Mouse (Mus musculus) layer of hippocampus, adult 8-10 months (tissue): ENCODE measurements around the gene Dus4l. TPM values are rescaled to one million over a fixed set of nuclear protein-coding genes. Genes with fewer than 3 reads are reported as not detected.
A peak's percentile ranks its signal among the peaks of the same experiment; 100 is the strongest.
"Not testable (repeated sequence)": the region's sequence is repeated elsewhere in the genome, so short reads cannot be mapped to it uniquely, and the experiment has no call there.

Experiments used
- DNase-seq, 2 experiments: peaks; one replicate each; pipeline ENCODE4 v3.0.0; 2022; ENCODE audit warnings: low spot score in 2 of 2
- total RNA-seq, 4 experiments: library from RNA; stranded (reverse); gene quantifications; 2 replicates each; pipeline ENCODE4 v1.2.4; 2022

The Dus4l gene
- 10 to 100 TPM; 10.4 to 14.0 (median 11.0) TPM for total RNA-seq

DNA sequence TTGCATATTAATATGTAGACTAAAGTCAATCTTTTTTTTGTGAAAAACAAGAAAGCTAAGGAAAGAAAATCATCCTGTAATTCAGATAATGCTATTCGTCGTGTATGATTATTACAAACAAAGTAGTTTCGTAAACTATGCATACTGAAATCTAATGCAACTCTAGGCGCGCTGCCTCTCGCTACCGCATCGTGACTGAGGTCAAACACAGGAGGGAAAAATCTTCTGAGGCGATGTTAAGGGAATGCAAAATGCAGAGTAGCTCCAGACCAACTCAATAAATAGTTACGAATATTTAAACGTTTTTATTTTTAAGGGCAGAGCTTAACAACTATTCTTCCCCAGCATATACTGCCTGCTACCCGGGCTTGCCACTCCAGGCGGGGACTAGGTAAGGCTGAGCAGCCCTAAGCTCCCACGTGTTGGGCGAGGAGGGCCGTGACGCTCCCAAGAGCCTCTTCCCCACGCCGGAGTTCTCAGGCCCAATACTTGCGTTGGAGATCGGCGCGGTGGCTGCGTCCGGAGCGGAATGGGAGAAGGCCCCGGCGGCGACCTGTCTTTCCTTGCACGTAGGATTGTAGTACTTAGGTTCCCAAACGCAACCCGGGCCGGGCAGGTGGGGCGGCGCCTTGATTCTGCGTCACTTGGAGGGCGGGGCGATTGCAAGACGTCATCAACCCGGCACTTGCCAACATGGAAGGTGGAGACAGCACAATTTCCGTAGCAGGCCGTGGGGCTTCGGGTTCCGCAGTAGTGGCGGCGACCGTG, at the start of gene Dus4l, which contains the start of gene Cog5:
TSS of gene Dus4l (minus strand) at position 630 of the 768 bp plus-strand sequence.
TSS of gene Cog5 (plus strand) at position 673 of the 768 bp plus-strand sequence.
- peak; percentile 91 to 97 for DNase-seq

GRCm38 (mm10) chr12:31703904-31704303, 49.3 kb upstream of the Dus4l start:
- no peak for DNase-seq

GRCm38 (mm10) chr12:31701411-31701810, 46.8 kb upstream of the Dus4l start:
- DNase-seq: no peak

- no peak for DNase-seq
Observed at GRCm38 (mm10) chr12:31700623-31701347, 46.2 kb upstream of the Dus4l start.

GRCm38 (mm10) chr12:31693278-31693677, 38.7 kb upstream of the Dus4l start:
- no peak for DNase-seq

DNA sequence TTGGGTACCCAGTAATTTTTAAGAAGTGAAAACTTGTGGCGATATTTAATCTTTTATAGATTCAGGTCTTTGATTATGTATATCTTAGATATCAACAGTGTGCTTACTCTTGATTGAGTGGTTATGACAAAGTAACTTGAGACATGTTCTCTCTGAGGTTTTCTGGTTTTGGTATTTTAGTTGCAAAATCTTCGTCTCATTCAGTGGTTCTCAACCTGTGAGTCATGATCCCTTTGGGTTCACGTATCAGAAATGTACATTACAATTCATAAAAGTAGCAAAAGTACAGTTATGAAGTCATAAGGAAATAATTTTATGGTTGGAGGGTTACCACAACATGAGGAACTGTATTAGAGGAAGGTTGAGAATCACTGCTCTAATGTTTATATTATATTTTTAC, 32.1 kb upstream of the Dus4l start:
- DNase-seq: no peak

DNA sequence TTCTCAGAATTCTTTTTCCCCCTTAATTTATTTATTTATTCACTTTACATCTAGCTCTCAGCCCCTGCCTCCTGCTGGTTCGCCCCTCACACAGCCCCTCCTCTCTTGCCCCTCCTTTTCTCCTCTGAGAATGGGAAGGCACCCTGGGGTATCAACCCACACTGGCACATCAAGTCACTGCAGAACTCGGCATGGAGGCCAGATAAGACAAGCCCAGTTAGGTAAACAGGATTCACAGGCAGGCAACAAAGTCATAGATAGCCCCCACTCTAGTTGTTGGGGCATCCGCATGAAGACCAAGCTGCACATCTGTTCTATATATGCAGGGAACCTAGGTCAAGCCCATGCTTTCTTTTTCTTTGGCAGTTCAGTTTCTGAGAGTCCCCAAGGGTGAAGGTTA, 12.6 kb upstream of the Dus4l start:
- no peak for DNase-seq

GRCm38 (mm10) chr12:31665999-31666398, 11.4 kb upstream of the Dus4l start:
- no peak for DNase-seq

DNA sequence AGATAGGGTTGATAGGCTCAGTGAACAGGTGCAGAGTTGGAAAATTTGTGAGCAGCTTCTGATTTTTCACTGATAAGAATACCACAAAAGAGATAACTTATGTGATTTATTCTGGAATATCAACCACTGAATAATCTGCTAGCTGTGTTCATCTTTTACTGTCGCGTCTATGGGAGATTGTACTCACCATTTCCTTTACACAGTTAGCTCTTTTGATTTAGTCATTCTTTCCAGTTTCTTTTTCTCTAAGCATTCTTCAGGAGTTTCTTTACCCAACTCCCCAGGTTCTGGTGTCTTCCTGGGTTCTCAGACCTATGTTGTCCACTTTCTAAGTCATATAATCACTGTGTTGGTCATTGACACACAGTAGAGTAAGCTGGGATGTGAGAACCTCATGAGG, 2.2 kb upstream of the Dus4l start:
- DNase-seq: no peak

DNA sequence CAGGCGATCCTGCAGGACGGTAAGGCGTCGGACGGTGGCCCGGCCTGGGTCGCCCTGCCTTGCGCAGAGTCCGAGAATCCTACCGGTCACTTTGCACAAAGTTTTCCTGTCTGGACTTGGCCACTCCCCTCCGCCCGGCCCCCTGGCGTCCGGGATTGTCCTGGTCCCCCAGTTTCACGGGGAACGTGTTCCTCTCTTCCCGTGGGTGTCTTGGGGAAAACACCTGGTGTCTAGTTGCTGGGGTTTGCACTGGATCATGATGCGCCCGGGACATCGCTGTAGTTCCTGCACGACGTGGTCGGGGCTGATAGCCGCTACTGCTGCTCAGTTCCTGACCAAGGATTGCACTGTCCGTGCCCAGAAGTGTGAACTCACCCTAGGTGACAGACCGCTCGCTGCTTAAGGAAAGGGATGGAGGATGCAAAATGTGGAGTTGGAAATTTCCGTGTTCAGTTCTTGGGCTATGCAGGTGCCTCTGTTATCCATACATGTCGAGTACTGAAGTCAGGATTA, 395 bp upstream of the Dus4l start:
- DNase-seq: no peak

DNA sequence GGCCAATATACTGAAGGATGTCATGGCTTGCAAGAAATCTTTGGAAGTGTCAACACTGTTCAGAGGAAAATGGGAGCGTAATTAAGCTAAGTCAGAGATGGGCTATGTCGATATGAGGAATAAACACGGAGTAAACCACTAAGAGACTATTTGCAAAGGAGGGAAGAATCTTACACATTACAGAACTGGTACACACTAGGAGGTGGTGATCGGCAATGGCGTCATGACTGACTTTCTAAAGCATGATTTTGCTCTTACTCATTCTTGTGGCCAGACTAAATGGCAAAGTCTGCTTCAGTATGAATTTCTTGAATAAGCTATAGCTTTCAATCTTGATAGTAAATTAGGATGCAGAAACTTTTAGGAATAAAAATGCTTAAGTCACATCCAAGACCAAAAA, 1.0 kb downstream of the Dus4l start:
- DNase-seq: no peak

DNA sequence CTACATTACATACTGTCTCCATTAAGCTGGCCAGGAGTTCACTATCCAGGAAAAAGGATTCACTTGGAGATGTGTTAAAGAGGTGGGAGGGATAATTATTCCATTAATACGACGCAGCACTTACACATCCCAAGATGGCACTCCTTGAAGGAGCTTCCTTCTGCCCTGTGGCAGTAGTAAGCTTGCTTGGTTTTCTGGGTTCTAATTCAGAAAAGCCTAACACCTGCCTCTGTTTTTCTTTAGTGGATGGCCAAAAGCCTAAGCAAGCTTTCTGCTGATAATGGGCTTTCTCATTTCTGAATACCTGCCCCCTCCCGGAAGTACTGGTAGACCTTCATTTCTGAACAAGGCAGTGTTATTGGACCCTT, 19.4 kb downstream of the Dus4l start:
- no peak for DNase-seq

- DNase-seq: peak in 1 of 2 experiments; percentile 27
Observed at GRCm38 (mm10) chr12:31634343-31635239, 20.0 kb downstream of the Dus4l start, which contains the start of gene Bcap29. Gene Bcap29, minus strand, starts transcription at chr12:31634658.

DNA sequence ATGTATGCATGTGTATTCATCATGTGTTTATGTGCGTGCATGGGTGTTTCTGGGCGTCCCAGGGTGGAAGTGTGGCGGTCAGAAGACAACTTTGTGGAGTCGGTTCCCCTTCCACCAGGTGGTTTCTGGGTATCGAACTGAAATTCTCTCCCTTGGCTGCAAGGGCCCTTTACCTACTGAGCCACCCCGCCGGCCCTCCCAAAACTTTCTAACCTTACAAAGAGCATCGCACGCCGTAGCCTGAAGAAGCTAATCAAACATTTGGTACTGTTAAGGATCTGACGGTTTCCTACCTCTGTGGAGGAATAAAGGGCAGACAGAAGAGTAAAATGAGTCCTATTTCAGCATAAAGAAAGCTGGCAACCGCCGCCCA, 20.7 kb downstream of the Dus4l start:
- DNase-seq: no peak

- DNase-seq: not testable (repeated sequence)
Observed at GRCm38 (mm10) chr12:31628396-31628795, 26.2 kb downstream of the Dus4l start.

- DNase-seq: no peak
Observed at GRCm38 (mm10) chr12:31625016-31625415, 29.6 kb downstream of the Dus4l start.

DNA sequence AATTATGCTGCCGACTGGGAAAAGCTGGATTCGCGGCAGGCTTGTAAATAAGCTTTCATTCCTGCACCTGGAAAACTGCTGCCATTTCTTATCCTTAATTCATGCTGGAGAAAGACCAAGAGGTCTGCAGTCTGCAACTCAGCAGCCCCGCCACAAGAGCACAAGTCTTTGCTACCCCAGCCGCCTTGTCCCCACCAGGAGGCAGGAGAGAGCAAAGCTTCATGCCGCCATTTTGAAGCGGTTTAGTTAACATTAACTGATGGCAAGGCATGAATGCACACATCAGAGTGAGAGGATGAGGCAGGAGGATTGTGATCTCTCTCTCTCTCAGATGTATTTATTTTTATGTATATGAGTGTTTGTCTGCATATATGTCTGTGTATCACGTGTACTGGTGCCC, 34.5 kb downstream of the Dus4l start:
- DNase-seq: no peak

DNA sequence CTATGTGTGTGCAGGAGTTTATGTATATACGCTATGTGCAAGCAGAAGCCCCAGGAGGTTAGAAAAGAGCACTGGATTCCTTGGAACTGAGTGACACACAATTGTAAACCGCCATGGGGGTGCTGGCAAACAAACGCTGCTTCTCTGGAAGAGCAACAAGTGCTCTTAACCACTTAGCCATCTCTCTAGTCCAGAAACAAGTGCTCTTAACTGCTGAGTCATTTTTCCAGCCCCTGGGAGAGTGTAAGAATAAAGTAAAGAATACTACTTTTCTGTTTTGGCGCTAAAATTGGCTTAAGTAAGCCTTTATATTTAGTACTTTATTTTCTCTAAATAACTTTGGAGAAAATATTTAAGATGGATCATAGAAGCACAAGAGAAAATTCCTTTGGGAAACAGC, 41.3 kb downstream of the Dus4l start:
- DNase-seq: no peak

- DNase-seq: no peak
Observed at GRCm38 (mm10) chr12:31608138-31608537, 46.5 kb downstream of the Dus4l start.

DNA sequence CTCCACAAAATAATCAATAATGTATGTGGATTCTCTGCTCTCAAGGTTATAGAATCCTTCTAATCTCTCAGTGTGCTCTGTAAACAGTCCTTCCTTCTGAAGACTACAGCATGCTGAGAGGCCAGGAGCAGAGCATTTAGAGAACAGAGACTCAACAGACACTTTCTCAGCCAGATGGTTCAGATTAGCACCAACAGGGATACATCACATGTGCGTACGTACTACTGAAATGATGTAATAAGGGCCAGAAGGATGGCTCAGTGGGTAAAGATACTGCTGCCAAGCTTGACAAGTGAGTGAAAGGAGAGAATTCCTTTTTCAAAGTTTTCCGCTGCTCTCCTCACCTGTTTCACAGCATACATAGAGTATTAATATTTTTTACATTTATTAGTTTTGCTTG, 49.7 kb downstream of the Dus4l start:
- no peak for DNase-seq

DNA sequence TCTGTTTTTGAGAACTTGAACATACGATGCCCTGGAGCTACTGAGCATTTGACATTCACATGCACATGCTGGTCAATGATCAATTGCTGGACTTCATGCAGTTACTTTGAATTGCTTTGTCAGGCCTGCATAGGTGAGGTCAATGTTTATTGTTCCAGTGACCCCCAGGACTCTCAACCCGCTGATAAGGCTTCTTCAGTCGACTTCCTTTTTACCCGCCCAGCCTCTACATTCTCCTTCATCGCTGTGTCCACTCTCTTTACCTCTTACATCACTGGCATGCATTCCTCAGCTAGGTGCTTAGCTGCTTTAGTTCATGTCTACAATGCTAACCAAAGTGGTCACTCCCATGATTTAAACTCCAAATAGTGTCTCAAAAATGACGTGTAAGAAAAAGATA, 51.0 kb downstream of the Dus4l start:
- DNase-seq: no peak

- no peak for DNase-seq
Observed at GRCm38 (mm10) chr12:31594296-31594695, 60.3 kb downstream of the Dus4l start.
